Mouse (Mus musculus) left cerebral cortex, postnatal 25 days (tissue): ENCODE data around the gene Snx9. TPM values are rescaled to one million over a fixed set of nuclear protein-coding genes. Genes with fewer than 3 reads are reported as not detected.
A peak's percentile ranks its signal among the peaks of the same experiment; 100 is the strongest.

Experiments
- DNase-seq, 2 experiments: peaks; one replicate each; pipeline ENCODE4 v3.0.0; 2022; ENCODE audit warnings: low spot score in 2 of 2, mixed read lengths in 1 of 2
- intact Hi-C: fragments of 180-260 bp; cut with DNase I; formaldehyde crosslinking; loops from one replicate; pipeline ENCODE4 v1.15.1; 2025
- total RNA-seq, 2 experiments: library from RNA; stranded (reverse); gene quantifications; 2 replicates each; pipeline ENCODE4 v1.2.3; 2021

The Snx9 gene
- total RNA-seq, 2 experiments from 2014 or later, result 13.1 to 13.2 TPM

DNA sequence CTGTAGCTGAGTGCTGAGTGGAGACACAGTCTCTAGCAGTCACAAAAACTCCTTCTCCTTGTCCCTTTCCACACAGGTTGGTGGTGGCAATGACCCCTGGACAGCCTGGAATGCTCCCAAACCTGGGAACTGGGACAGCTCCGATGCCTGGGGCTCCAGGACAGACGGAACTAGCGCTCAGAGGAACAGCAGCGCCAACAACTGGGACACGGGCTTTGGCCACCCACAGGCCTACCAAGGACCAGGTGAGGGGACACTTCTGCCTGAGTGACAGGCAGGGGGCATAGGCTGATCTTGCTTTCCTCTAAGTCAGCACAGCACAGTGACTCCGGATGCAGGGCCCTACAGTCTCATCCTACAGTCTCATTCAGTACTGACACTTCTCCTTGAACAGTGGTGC is 58.1 kb downstream of the Snx9 start:
- no peak for DNase-seq
- intact Hi-C loops, result no loop called here

DNA sequence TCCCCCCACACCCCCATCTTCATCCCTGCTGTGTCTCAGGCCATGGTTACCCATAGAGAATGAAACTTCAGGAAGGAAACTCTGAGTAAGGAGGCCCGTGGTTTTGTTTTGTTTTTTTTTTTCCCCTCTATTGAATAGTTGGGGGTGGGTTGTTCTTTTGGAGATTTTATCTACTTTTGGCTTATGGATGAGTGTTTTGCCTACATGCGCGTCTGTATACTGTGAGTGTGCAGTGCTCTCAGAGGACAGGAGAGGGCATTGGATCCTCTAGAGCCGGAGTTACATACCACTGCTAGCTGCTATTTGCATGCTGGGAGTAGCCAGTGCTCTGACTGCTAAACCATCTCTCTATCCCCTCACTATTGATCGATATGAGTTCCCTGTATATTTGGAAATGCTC is 60.3 kb downstream of the Snx9 start:
- intact Hi-C loops, result no loop called here
- DNase-seq, result no peak

DNA sequence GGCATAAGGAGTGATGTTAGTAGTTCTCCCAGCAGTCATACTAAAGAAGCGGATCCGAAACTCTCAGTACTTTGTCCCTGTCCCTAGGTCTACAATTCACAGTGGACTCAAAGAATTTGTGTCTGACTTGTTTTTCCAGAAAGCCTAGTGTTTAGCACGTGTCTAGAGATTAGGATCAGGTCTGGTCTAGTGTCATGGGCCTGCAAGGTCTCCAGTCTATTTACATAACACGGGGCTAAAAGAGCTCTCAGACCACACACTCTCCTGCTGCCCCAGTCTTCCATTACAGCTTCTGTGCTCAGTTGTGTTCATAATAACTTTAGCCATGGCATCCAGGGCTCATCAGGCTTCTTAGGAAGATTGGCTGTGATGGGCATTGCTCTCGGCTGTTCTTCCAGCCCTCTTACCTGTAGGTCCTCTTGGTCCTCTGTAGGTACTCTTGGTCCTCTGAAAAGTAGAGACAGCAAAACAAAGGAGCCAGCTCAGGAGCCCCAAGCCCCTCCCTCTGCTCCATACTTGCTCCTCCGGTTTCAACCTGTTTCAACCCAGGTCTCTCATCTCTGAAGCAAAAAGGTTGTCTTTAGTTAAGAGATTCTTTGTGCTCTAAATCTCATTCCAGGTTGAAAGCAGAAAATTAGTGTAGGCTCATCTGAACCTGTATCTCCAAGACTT is 62.6 kb downstream of the Snx9 start:
- DNase-seq, result no peak
- intact Hi-C loops, result no loop called here

DNA sequence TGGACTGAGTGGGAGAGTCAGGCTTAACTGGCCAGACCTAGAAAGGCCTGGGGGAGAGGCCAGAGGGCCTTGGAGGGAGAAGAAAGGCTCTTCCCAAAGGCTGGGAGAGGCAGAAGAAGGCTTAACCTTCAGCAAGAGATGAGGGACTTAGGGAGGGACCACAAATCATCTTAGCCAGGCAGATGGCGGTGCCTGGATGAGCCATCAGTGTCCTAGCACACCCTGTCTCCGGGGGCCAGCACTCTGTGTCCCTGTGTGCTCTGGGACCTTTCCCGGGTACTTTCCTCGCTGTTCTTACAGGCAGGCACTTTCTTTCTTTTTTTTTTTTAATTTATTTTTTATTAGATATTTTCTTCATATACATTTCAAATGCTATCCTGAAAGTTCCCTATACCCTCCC is 68.6 kb downstream of the Snx9 start:
- DNase-seq, result no peak
- intact Hi-C loops, result no loop called here

DNA sequence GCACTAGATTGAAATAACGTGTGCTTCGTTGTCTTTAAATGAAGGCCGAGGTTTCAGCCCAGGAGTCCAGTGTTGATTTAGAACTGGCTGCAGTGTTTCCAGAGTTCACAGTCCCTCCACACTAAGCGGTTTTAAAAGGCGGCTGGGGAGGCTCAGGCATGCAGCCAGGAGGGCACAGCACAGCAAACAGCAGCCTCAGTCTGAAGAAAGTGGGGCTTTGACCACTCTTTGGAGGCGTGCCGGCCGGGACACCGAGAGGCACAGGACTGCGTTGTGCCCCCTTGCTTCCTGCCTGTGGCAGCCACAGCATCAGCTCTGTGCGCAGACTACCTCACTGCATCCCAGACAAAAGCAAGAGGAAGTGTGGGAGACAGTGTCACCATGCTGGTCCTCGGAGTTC is 70.5 kb downstream of the Snx9 start:
- intact Hi-C loops, result no loop called here

DNA sequence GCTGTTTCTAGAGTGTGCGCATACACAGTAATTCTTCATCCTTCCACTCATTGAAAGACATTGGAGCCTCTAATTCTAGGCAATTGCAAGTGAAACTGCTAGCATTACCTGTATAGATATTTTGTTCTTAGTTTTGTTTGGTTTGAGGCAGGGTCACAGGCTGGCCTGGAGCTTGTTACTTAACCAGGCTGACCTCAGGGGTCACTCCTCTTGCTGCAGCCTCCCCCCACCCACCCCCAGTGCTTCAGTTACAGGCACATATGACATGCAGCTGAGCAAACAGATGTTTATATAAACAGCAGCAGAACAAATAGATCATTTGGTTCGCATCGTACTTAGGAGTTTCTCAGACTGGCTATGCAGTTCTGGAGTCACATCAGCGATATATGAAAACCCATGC is 71.7 kb downstream of the Snx9 start:
- no peak for DNase-seq
- intact Hi-C loops, result no loop called here

More for the DNA sequence above, 70.5 kb downstream of the Snx9 start:
- peak; percentile 54 to 59 for DNase-seq

DNA sequence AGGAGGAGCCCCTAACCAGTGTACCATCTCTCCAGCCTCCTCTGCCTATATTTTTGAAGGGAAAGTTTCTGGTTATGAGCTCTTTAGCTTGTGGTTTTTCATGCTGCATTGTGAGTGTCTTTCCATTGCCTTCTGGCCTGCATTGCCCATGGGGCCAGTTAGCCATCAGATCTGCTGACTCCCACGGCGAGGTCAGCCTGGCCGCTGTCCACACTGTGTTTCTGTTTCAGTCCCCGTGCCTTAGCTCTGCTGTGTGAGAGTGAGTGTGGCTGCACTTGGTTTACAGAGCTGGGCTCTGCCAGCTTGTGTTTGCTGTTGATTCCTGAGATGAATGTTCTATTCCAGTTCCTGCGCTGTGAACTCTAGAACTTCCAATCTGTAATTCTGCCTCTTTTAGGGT is 73.1 kb downstream of the Snx9 start:
- no peak for DNase-seq

DNA sequence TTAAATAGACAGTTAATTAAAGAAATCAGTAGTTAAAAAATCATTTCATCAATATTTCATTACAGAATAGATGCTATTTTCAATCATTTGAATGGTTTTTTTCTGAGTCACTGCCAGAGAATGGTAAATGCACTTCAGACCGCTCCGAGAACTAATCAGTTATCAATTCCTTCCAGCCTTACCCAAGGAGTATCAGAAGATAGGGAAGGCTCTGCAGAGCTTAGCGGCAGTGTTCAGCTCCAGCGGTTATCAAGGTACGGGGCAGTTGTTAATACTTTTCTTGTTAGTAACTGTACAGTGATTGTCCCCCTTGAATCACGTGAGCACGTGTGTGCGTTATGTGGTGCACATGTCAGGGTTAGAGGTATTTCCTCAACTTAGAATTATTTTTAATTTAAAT is 80.8 kb downstream of the Snx9 start:
- intact Hi-C loops, result loop anchor here (10.0 kb wide), 1 partner anchor 477 kb away; the partner anchor contains the start of gene Tmem242
- no peak for DNase-seq

More for the DNA sequence above, 73.1 kb downstream of the Snx9 start:
- intact Hi-C loops, result no loop called here

DNA sequence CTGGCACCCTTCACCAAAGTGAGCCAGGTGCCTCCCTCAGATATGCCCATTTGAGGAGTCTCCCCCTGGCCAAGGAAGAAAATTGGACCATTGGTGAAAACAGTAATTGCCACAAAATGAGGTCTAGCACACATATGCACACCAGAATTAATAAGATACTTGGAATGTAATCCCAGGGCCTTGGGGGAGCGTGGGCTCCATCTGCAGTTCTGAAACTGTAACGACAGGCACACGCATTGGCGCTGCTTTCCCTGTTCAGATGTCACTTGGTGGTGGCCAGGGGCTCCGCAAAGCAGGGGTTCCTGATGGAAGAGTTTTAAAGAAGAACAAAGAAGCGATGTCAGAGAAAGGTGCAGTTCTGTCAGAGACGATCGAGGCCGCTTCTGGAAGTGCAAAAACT is 82.2 kb downstream of the Snx9 start:
- intact Hi-C loops, result loop anchor here (1.0 to 10.0 kb wide), 2 partner anchors 127 to 478 kb away; partner anchors contain the start of gene Tmem242
- DNase-seq, result peak; percentile 57 to 58

DNA sequence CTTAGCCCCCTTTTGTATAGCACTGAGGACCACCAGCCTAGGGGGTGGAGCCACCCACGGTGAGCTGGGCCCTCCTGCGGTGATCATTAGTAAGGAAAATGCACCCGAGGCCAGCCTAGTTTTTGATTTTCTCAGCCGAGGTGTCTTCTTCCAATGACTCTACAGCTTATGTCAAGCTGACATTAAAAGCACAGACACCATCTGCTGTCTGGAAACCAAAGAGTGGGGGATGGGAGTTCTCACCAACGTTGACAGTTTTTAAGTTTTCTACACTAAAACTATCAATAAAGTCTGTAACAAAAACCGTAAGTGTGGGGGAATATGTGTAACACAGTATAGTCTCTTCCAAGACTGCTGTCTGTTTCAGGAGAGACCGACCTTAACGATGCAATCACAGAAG is 83.1 kb downstream of the Snx9 start:
- intact Hi-C loops, result loop anchor here (10.0 kb wide), 1 partner anchor 479 kb away; the partner anchor contains the start of gene Tmem242
- DNase-seq, result peak; percentile 30 to 78

DNA sequence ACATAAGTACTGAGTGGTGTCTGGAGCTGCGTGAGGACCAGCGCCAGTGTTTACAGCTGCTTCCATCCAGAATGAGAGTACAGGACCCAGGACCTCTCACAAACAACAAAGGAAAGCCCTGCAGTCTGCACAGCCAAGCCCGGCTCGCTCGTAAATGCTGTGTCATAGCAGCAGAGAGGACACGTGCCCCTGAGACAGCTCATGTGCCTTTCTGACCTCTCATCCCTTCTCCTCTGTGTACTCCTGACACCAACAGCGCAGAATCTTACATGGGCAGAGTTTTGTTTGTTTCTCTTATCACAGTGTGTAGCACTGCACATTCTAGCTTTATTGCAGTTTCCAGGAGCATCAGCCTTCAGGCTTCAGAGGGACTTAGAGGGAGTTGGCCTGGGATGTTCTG is 85.6 kb downstream of the Snx9 start:
- intact Hi-C loops, result loop anchor here (5.0 to 10.0 kb wide), 2 partner anchors 84 to 482 kb away; partner anchors contain the start of genes Snx9 and Tmem242

DNA sequence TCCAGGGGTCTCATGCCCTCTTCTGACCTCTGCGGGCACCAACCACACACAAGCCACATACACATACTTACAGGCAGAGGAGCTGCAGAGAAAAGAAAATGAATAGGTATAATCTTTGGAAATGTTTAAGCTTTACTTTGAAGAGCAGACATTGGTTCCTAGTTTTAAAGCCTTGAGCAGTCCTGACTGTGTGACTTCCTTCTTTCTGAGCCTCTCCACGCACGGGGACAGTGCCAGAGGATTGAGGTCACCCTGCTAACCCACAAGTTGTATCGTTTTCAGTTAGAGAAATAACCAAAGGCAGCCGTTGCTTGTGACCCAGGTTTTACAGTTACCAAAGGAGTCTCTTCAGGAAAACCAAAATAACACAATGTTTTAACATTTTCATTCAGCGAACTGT is 87.9 kb downstream of the Snx9 start:
- DNase-seq, result no peak
- intact Hi-C loops, result loop anchor here (5.0 to 10.0 kb wide), 2 partner anchors 87 to 484 kb away; partner anchors contain the start of genes Snx9 and Tmem242

More for the DNA sequence above, 85.6 kb downstream of the Snx9 start:
- no peak for DNase-seq

DNA sequence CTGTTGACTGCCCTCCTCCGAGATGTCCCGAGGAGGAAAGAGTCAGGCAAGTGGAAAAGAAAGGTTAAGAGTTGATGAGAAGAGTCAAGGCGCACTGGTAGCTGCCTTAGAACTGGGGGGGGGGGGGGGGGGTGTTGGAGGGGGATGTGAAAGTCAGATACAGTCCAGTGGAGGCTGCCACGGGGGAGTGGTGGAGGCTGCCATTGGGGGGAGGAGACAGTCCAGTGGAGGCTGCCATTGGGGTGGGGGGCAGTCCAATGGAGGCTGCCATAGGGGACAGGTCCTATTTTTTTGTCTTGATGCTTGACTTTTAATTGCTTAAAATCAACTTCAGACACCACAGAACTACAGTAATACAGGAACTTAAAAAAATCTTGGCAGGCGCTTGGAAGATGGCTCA is 91.0 kb downstream of the Snx9 start:
- intact Hi-C loops, result no loop called here
- no peak for DNase-seq

DNA sequence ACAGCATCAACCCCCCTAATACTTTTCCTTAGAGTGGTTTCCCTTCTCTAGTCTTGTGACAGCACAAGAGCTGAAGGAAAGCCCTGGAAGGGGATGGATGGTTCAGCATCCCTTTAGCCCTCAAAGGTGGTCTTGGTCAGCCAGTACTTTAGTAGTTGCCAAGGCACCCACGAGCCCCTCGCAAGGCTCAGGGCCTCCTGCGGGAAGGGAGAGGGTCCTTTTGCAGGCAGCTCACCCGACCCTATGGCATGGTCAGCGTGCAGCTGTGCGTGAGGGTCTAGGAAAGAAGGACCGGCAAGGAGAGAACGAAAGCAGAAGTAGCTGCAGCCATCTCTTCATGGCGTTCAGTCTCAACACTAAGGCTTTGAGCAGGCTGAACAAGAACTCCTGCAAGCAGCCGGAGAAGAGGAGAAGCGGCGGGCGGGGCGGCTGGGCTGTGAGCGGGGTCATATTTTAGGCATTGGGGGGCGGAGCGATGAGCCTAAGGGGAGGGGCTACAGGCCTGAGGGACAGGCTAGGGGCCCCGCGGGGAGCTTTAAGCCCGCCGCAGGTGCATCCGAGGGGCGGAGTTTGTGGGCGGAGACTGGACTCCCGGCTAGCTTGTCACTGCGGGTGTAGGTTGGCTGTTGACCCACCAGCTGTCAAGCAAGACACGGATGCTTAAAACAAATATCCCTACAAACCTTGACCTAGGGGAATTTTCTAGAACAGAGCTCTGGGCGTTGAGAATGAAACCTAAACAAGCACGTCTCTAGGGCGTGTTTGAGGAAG is 93.6 kb downstream of the Snx9 start:
- intact Hi-C loops, result no loop called here
- DNase-seq, result peak; percentile 34 to 63

DNA sequence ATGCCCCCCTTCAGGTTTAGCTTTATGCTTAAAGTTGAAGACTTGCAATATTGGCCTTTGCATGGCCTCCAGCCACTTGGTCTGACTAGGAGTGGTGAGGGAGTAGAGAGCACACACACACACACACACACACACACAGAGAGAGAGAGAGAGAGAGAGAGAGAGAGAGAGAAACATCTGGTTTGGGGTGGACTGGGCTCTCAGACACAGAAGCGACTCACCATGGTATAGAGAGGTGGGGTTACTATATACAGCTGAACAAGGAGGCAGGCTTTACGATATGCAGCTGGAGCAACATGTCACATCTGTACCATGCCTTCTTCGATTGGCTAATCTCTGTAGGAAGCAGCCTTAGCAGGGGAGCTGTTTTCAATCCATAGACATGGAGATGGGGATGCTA is 94.6 kb downstream of the Snx9 start:
- no peak for DNase-seq
- intact Hi-C loops, result no loop called here

DNA sequence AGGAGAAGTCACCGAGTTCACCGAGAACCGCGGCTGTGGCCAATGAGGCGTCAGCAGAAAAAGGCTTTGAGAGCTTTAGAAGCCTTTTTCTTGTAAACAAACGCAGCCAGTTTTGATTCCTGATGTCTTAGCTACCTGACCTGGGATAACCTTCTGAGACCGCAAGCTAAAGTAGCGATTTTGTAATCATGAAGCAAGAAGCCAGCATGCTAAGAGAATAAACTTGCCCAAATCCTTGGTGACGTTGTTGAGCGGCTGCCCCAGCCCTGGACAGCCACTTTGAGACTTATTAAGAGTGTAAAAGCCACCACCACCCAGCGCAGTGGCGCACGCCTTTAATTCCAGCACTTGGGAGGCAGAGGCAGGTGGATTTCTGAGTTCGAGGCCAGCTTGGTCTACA is 95.1 kb downstream of the Snx9 start:
- no peak for DNase-seq
- intact Hi-C loops, result no loop called here

DNA sequence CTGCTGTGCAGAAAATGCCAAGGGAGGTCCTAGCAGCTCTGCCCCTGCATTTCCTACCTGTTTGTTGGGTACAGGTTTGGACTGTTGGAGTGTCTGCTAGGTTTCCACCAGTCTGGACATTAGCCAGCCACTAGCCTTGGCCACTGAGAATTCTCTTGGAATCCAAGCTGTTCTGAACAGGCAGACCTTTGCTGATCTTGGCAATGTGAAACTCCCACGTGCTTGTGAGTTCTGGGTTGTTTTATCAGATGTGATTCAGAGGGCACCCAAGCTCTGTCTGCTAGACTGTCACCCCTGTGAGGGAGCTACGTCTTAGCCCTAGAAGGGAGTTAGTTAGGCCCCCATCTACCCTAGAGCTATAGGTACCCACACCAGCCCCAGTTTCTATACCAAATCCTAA is 96.3 kb downstream of the Snx9 start:
- intact Hi-C loops, result no loop called here
- no peak for DNase-seq

DNA sequence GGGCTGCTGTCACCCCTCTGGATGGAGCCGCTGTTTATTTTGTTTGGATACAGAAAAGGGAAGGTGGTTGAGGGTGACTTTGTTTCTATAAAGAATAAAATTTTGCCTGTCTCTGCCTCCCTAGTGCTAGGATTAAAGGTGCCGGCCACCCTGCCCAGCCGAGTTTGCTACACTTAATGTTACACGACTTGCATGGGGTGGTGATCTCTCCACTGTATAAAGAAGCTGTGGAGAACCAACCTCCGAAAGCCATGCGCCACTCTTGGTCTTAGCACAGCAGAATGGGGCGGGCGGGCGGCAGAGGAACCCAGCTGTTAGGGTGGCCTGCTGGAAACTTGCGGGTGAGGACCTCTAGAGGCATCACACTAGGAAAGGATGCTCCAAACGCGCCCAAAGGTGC is 98.7 kb downstream of the Snx9 start:
- DNase-seq, result no peak

DNA sequence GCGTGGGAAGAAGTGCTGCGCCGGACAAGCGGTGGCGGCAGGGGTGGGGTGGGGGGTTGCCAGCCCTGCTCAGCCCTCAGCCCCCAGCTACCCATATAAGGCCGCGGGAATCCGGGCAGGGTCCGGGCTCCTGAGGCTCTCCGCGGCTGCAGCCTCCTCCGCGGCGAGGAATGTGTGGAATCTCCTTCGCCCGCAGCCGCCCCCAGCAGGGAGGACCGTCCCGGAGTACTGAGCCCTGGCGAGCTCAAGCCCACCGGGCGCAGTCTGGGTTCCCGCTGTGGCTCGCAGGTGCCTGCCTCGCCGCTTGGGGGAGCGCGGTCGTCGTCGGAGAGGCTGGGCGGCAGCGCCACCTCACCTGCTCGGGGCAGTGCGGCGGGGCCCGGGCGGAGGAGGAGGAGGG is 99.7 kb downstream of the Snx9 start:
- intact Hi-C loops, result loop anchor here (1.0 to 2.0 kb wide), 2 partner anchors 34 to 79 kb away; no protein-coding TSS in a partner anchor
- DNase-seq, result peak; percentile 56 to 62

More for the DNA sequence above, 98.7 kb downstream of the Snx9 start:
- intact Hi-C loops, result loop anchor here (2.0 kb wide), 1 partner anchor 35 kb away; no protein-coding TSS in a partner anchor

DNA sequence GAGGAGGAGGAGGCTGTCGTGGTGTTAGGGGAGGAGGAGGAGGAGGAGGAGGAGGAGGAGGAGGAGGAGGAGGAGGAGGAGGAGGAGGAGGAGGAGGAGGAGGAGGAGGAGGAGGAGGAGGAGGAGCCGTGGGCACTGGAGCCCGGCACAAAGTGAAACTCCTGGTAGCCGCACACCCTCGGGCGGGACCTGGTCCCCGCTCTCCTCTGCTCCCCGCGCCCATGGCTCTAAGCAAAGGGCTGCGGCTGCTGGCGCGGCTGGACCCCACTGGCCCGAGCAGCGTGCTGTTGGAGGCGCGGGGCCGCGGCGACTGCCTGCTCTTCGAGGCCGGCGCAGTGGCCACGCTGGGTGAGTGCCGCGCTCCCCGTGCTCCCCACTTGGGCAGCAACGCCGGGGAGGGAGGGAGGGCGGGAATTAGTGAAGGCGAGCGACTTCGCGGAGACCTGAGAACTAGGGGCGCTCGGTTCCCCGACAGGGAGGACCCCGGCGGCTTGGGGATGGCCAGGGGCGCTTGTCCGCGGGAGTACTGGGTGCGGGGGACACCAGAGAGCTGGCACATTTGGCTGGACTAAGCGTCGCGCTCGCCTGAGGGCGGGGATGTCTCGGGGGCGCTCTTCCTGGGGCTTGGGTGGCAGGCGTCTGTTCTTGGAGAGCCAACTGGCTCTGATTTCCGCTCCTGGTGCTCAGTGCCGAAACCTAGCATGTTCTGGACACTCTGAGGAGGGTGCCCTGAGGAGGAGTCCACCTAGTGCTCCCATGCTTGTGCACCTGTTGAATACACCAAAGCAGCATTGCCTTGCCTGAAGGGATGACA is 100.3 kb downstream of the Snx9 start, which contains the start of gene Synj2:
Gene Synj2 (plus strand): TSS at position 51 of the 814 bp plus-strand sequence.
- peak in 1 of 2 experiments; percentile 27 for DNase-seq
- intact Hi-C loops, result loop anchor here (1.0 to 2.0 kb wide), 2 partner anchors 33 to 78 kb away; no protein-coding TSS in a partner anchor
